Comparison of ENCODE assay signal across 20 mouse cellular contexts in genomic region chr11:97789727-97790126, GRCm38 (mm10). TPM values are rescaled to one million over a fixed set of nuclear protein-coding genes. Genes with fewer than 3 reads are reported as not detected.
"Had no signal": no experiment of that assay in that cellular context is flagged by ENCODE, and none has a peak within 500 bp of the region (broad histone marks: within the 10 kb centered on the region; RNA-seq: fewer than 3 reads in every experiment).

No protein-coding gene starts in this region.

- H3K27ac ChIP-seq: neural tube, embryonic 13.5 days; neural tube, embryonic 15.5 days; stomach, embryonic 15.5 days; stomach, postnatal 0 days had no signal

- DNase-seq: retina, postnatal 1 day; right cerebral cortex, adult 18-20 months; right cerebral cortex, postnatal 14 days; right cerebral cortex, postnatal 25 days; right cerebral cortex, postnatal 4 days; spleen, adult 18-20 months; thymus, adult 18-20 months; thymus, adult 2 months; thymus, postnatal 14 days; thymus, postnatal 25 days; thymus, postnatal 36 days; thymus, postnatal 4 days had no signal

- H3K4me2 ChIP-seq: neural tube, embryonic 13.5 days; neural tube, embryonic 15.5 days; stomach, embryonic 15.5 days had no signal

- H3K9ac ChIP-seq: neural tube, embryonic 13.5 days; neural tube, embryonic 15.5 days; stomach, embryonic 15.5 days had no signal

- H3K9me3 ChIP-seq: neural tube, embryonic 13.5 days; neural tube, embryonic 15.5 days; stomach, embryonic 15.5 days had no signal

- H3K36me3 ChIP-seq: neural tube, embryonic 13.5 days; neural tube, embryonic 15.5 days; stomach, embryonic 15.5 days had no signal

- H3K27me3 ChIP-seq: neural tube, embryonic 13.5 days; neural tube, embryonic 15.5 days; stomach, embryonic 15.5 days had no signal

- H3K4me3 ChIP-seq: neural tube, embryonic 13.5 days; neural tube, embryonic 15.5 days; stomach, embryonic 15.5 days had no signal

- H3K4me1 ChIP-seq: neural tube, embryonic 13.5 days; neural tube, embryonic 15.5 days; stomach, embryonic 15.5 days had no signal

RNA-seq across cellular contexts. Expression of gene 1700001P01Rik, which starts 14.0 kb away (rescaled TPM):
- polyA plus RNA-seq: small intestine, adult 2 months; spleen, adult 2 months; stomach, embryonic 16.5 days; stomach, postnatal 0 days; thymus, postnatal 0 days had no signal
